Mouse (Mus musculus) heart, embryonic 11.5 days (tissue): Measurements from ENCODE around the gene Wscd1. TPM values are rescaled to one million over a fixed set of nuclear protein-coding genes. Genes with fewer than 3 reads are reported as not detected.

ENCODE experiments used
- ATAC-seq: fragments of 200-750 bp; cut with Nextera tagmentation; replicated peaks from 2 replicates; pipeline ENCODE4 v1.8.0; 2017; ENCODE audit warnings: moderate library complexity; ENCODE audit not compliant: insufficient number of reproducible peaks, low FRiP score, low TSS enrichment
- H3K27ac ChIP-seq: fragments of 300-500 bp; sonication (generic); 2 replicates; pipeline ENCODE4 v1.5.1; 2014; ENCODE audit warnings: mild to moderate bottlenecking, low read depth, low read length
- H3K27me3 ChIP-seq: fragments of 300-500 bp; sonication (generic); 2 replicates; pipeline ENCODE4 v1.6.1; 2014; ENCODE audit warnings: mild to moderate bottlenecking, low read length, mixed read lengths; ENCODE audit not compliant: control insufficient read depth, insufficient read depth
- H3K36me3 ChIP-seq: fragments of 300-500 bp; sonication (generic); 2 replicates; pipeline ENCODE4 v1.6.1; 2014; ENCODE audit warnings: mild to moderate bottlenecking, low read length, moderate library complexity, mixed read lengths; ENCODE audit not compliant: control insufficient read depth, insufficient read depth
- H3K4me1 ChIP-seq: fragments of 300-500 bp; sonication (generic); 2 replicates; pipeline ENCODE4 v1.6.1; 2014; ENCODE audit warnings: low read length; ENCODE audit not compliant: control insufficient read depth, insufficient read depth
- H3K4me2 ChIP-seq: fragments of 300-500 bp; sonication (generic); 2 replicates; pipeline ENCODE4 v1.6.1; 2014; ENCODE audit warnings: mild to moderate bottlenecking, moderate library complexity
- H3K4me3 ChIP-seq: fragments of 300-500 bp; sonication (generic); 2 replicates; pipeline ENCODE4 v1.5.1; 2014; ENCODE audit warnings: low read depth, low read length
- H3K9ac ChIP-seq: fragments of 300-500 bp; sonication (generic); 2 replicates; pipeline ENCODE4 v1.6.1; 2014; ENCODE audit warnings: mild to moderate bottlenecking, low read depth, low read length, moderate library complexity
- H3K9me3 ChIP-seq: fragments of 300-500 bp; sonication (generic); replicated peaks from 2 replicates; pipeline ENCODE4 v1.6.1; 2016; ENCODE audit warnings: low read length; ENCODE audit not compliant: control insufficient read depth
- WGBS: fragments of 180-500 bp; shearing (Covaris S2); extraction: QIAGEN DNeasy Blood & Tissue Kit; methylation state at CpG from one replicate; pipeline ENCODE4 v1.1.7; 2014; ENCODE audit not compliant: insufficient replicate concordance; 5-methylcytosine and 5-hydroxymethylcytosine counted together
- polyA plus RNA-seq: library from polyadenylated mRNA; unstranded; fragments of >200 nt; fragmentation: Nextera tagmentation; extraction: Ambion mirVana; gene quantifications from 2 replicates; pipeline ENCODE4 v1.2.1, GENCODE M21; 2014

Gene Wscd1
- polyA plus RNA-seq, result 1.8 and 1.9 TPM in 2 replicates

GRCm38 (mm10) chr11:71749671-71750070 lies at the start of gene Wscd1:
TSS of gene Wscd1 (plus strand) at chr11:71749920.
- Histone ChIP-seq H3K9me3 (no peaks in the 10 kb centered on the region), H3K4me2 (peak within 1 kb of the TSS; percentile 98), H3K4me1 (no peaks in the 10 kb centered on the region), H3K36me3 (no peaks in the 10 kb centered on the region), H3K9ac (peak within 1 kb of the TSS; percentile 64; the same call in 1 of the 2 replicates), H3K27me3 (peaks cover 35% of the 10 kb centered on the region), H3K4me3 (peak within 1 kb of the TSS; percentile 67), H3K27ac (no peak within 1 kb of the TSS)
- 22% methylated on average over 5 of the region's 5 CpGs for whole genome bisulfite sequencing
- no peak for ATAC-seq

DNA sequence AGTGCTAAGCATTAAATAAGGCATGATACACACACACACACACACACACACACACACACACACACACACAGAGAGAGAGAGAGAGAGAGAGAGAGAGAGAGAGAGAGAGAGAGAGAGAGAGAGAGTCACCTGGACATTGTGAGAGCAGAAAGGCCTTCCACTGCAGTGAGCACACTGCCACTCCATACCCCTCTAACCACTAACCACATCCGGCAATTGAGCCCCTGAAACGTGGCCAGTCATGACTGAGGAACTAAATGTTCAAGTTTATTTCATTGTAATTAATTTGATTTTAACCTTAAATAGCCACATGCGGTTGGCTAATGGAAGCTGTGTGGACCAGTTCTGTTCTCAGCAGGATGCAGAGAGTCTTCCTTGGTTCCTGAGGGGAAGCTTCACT lies 21.7 kb upstream of the Wscd1 start:
- ATAC-seq, result no peak
- Histone ChIP-seq H3K27ac (no peak overlapping the region), H3K4me1 (no peaks in the 10 kb centered on the region), H3K4me3 (no peak overlapping the region), H3K4me2 (no peak overlapping the region), H3K27me3 (no peaks in the 10 kb centered on the region), H3K9me3 (no peaks in the 10 kb centered on the region), H3K9ac (no peak overlapping the region), H3K36me3 (no peaks in the 10 kb centered on the region)
- WGBS, result 68% methylated on average over 3 of the region's 3 CpGs

- H3K36me3 ChIP-seq, result no peaks in the 10 kb centered on the region
- ATAC-seq, result no peak
- no peak overlapping the region for H3K9ac ChIP-seq
- no peak overlapping the region for H3K27ac ChIP-seq
- no peak overlapping the region for H3K4me3 ChIP-seq
- H3K4me1 ChIP-seq, result no peaks in the 10 kb centered on the region
- WGBS, result 65% methylated on average over 3 of the region's 3 CpGs
- no peaks in the 10 kb centered on the region for H3K27me3 ChIP-seq
- no peak overlapping the region for H3K4me2 ChIP-seq
- no peaks in the 10 kb centered on the region for H3K9me3 ChIP-seq
Observed at GRCm38 (mm10) chr11:71729287-71729686, 20.4 kb upstream of the Wscd1 start.

DNA sequence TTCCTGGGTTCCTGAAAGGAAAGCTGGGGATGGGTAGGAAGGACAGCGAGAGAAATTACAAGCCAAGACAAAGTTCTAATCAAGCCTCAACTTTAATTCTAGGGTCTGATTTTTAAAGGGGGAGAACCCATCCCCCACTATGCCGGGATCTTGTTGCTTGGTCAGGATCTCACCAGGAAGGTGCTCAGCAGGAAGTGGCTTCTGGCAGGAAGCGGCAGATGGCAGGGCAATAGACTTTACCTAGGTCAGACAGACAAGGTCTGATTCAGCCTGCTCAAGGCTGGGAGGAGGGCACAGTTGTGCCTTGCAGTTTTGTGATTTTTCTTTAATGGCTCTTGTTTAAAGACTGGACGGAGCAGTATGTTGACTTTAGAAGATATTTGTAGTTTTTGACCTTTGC lies 15.9 kb upstream of the Wscd1 start:
- no peak overlapping the region for H3K27ac ChIP-seq
- no peaks in the 10 kb centered on the region for H3K27me3 ChIP-seq
- WGBS, result 45% methylated on average over 4 of the region's 4 CpGs
- no peaks in the 10 kb centered on the region for H3K36me3 ChIP-seq
- H3K4me3 ChIP-seq, result no peak overlapping the region
- no peak overlapping the region for H3K9ac ChIP-seq
- no peak for ATAC-seq
- H3K4me1 ChIP-seq, result no peaks in the 10 kb centered on the region
- no peaks in the 10 kb centered on the region for H3K9me3 ChIP-seq
- no peak overlapping the region for H3K4me2 ChIP-seq

GRCm38 (mm10) chr11:71737106-71737505 lies 12.6 kb upstream of the Wscd1 start:
- Histone ChIP-seq H3K9me3 (no peaks in the 10 kb centered on the region), H3K27ac (no peak overlapping the region), H3K4me1 (no peaks in the 10 kb centered on the region), H3K27me3 (no peaks in the 10 kb centered on the region), H3K4me3 (no peak overlapping the region), H3K9ac (no peak overlapping the region), H3K36me3 (no peaks in the 10 kb centered on the region), H3K4me2 (no peak overlapping the region)
- 37% methylated on average over 5 of the region's 5 CpGs for WGBS
- ATAC-seq, result no peak

DNA sequence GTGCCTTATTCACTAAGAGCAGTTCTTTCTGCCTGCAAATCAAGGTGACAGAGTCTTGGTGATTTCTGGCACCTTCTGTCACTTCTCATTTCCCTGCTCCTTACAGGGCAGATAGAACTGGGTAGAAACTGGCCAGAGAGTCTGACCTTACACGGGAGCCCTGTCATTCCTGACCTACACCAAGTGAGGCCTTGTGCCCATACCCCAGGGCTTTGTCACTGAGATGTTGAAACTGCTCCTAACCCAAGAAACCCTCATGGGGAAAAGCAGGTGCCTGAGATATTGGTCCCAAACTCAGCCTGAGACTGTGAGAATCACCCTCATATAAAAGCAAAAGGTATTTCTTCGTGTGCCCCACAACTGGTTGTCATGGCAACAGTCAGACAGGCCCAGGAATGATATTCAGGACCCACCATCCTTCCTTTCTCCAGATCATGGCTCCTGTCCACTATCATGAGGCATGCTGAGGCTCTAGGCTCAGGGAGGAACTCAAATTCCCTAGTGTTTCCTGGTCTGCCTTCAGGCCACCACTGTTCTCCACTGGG lies 11.1 kb upstream of the Wscd1 start:
- 64% methylated on average over 2 of the region's 2 CpGs for WGBS
- ATAC-seq, result no peak
- H3K36me3 ChIP-seq, result no peaks in the 10 kb centered on the region
- no peak overlapping the region for H3K9ac ChIP-seq
- no peaks in the 10 kb centered on the region for H3K9me3 ChIP-seq
- H3K27me3 ChIP-seq, result no peaks in the 10 kb centered on the region
- H3K27ac ChIP-seq, result no peak overlapping the region
- no peak overlapping the region for H3K4me3 ChIP-seq
- no peak overlapping the region for H3K4me2 ChIP-seq
- H3K4me1 ChIP-seq, result no peaks in the 10 kb centered on the region

DNA sequence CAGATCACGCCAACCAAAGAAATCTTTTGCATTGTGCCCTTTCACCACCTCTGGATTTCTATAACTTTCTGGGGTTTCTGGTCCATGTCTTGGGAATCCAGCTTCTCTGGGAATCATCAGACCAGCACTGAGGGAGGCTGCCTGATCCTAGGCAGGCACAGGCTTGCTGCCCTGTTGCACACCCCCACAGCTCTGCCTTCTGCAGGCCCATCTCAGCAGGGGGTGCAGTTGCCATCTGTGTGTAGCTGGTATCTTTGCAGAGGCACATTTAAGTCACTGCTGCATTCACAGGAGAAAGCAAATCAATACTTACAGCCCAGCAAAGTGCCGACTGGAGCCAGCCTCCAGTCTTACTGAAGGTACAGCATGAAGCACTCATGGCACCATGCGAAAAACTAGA lies 3.8 kb upstream of the Wscd1 start:
- 74% methylated on average over 3 of the region's 3 CpGs for WGBS
- H3K27ac ChIP-seq, result no peak overlapping the region

GRCm38 (mm10) chr11:71747719-71748118 lies 2.0 kb upstream of the Wscd1 start:
- no peak overlapping the region for H3K27ac ChIP-seq
- 68% methylated on average over 7 of the region's 7 CpGs for WGBS

More for the DNA sequence above, 3.8 kb upstream of the Wscd1 start:
- peaks cover 12% of the 10 kb centered on the region for H3K27me3 ChIP-seq
- no peaks in the 10 kb centered on the region for H3K36me3 ChIP-seq
- H3K9me3 ChIP-seq, result no peaks in the 10 kb centered on the region
- no peak overlapping the region for H3K9ac ChIP-seq
- no peak overlapping the region for H3K4me3 ChIP-seq
- no peak overlapping the region for H3K4me2 ChIP-seq
- H3K4me1 ChIP-seq, result no peaks in the 10 kb centered on the region
- no peak for ATAC-seq

GRCm38 (mm10) chr11:71750534-71751173 lies 934 bp downstream of the Wscd1 start:
- WGBS, result 3% methylated on average over 44 of the region's 60 CpGs
- Histone ChIP-seq H3K36me3 (no peaks in the 10 kb centered on the region), H3K27me3 (peaks cover 38% of the 10 kb centered on the region), H3K27ac (no peak overlapping the region), H3K9me3 (no peaks in the 10 kb centered on the region), H3K4me2 (peak overlapping the region; percentile 98), H3K9ac (peak overlapping the region; percentile 64), H3K4me3 (peak overlapping the region; percentile 67), H3K4me1 (no peaks in the 10 kb centered on the region)
- ATAC-seq, result peak; percentile 67; the same call in 1 of the 2 replicates

More at GRCm38 (mm10) chr11:71747719-71748118, 2.0 kb upstream of the Wscd1 start:
- Histone ChIP-seq H3K4me3 (no peak overlapping the region), H3K27me3 (peaks cover 30% of the 10 kb centered on the region), H3K4me2 (no peak overlapping the region), H3K9ac (no peak overlapping the region), H3K36me3 (no peaks in the 10 kb centered on the region), H3K4me1 (no peaks in the 10 kb centered on the region), H3K9me3 (no peaks in the 10 kb centered on the region)
- ATAC-seq, result no peak
